Mouse (Mus musculus) ovary, adult 2 months (tissue): Measurements from ENCODE around the gene Sorbs1. TPM values are rescaled to one million over a fixed set of nuclear protein-coding genes. Genes with fewer than 3 reads are reported as not detected.

Experiments used
- polyA plus RNA-seq: library from polyadenylated mRNA; depleted of rRNA; stranded (reverse); fragments of >200 nt; gene quantifications from 2 replicates; pipeline ENCODE4 v1.2.3, GENCODE M21; 2012; rRNA removed

The Sorbs1 gene
- polyA plus RNA-seq = 22.6 and 32.6 TPM in 2 replicates

GRCm38 (mm10) chr19:40513632-40514078, at the start of gene Sorbs1:
Gene Sorbs1 (minus strand): TSS chr19:40513779.

GRCm38 (mm10) chr19:40271308-40271892, 242.2 kb downstream of the Sorbs1 start, which contains the start of gene Pdlim1:
Gene Pdlim1 (minus strand): TSS chr19:40271842.

Other genes with a start within 250 kb of the Sorbs1 start
- gene Pdlim1, start 241.9 kb downstream of the Sorbs1 start, polyA plus RNA-seq = 99.2 and 155 TPM in 2 replicates
- gene Aldh18a1, start 74.7 kb upstream of the Sorbs1 start, polyA plus RNA-seq = 69.6 and 76.7 TPM in 2 replicates
- 27.6 and 44.2 TPM in 2 replicates for gene Tctn3, start 98.5 kb upstream of the Sorbs1 start, polyA plus RNA-seq
- 21.8 and 27.7 TPM in 2 replicates for gene Entpd1, start 98.6 kb upstream of the Sorbs1 start, polyA plus RNA-seq
- 0.03 and 0.05 TPM in 2 replicates for gene Cc2d2b, start 235.0 kb upstream of the Sorbs1 start, polyA plus RNA-seq